Mouse (Mus musculus): Measurements from ENCODE around the gene Vmn2r38.
"Not testable (repeated sequence)": the region's sequence is repeated elsewhere in the genome, so short reads cannot be mapped to it uniquely, and the experiment has no call there.

Gene Vmn2r38

DNA sequence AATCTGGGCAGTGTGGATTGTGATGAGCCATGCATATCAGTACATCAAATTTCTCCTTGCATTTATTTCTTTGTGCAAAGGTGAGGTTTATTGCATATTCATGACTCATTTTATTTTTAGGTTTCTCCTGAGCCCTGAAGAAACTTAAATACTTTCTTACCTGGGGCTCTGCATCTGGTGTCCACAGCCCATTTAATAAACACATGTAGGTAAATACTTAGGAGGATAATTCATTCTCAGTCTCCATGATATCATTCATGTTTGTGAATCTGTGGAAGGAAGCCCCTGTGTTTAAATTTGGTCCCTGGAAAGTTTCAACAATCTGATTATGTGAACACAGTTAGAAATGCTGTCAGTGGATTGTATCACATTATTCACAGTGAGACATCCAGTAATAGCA is at the start of gene Vmn2r38:
Gene Vmn2r38, minus strand, starts transcription at position 101 of the 400 bp plus-strand sequence.
- not testable (repeated sequence) for DNase-seq

DNA sequence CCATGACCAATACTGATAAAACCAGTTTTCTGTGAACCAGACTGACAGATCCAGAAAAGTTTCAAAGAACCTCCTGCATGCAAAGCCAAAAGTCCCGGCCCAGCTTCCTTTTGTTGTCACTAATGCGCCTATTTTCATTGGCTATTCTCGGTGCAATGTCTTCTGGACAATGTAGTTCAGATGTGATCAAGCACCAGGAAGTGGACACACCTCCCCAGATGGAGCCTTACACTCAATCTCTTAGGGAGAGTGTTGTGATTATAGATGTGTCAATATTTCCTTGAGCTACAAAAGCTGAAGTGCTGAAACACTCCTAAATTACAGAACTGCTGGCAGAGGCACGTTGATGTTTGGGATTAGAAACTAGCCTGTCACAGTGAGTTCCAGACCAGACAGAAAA is 32.3 kb downstream of the Vmn2r38 start:
- not testable (repeated sequence) for DNase-seq

DNA sequence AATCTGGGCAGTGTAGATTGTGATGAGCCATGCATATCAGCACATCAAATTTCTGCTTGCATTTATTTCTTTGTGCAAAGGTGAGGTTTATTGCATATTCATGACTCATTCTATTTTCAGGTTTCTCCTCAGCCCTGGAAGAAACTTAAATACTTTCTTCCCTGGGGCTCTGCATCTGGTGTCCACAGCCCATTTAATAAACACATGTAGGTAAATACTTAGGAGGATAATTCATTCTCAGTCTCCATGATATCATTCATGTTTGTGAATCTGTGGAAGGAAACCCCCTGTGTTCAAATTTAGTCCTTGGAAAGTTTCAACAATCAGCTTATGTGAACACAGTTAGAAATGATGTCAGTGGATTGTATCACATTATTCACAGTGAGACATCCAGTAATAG is 67.0 kb downstream of the Vmn2r38 start, which contains the start of gene Vmn2r39:
Gene Vmn2r39, minus strand, starts transcription at position 101 of the 400 bp plus-strand sequence.
- DNase-seq: not testable (repeated sequence)

Measured in cerebellum, adult 8-10 months (tissue).